8 mouse cellular contexts compared by ENCODE assay signal in the genomic region with DNA sequence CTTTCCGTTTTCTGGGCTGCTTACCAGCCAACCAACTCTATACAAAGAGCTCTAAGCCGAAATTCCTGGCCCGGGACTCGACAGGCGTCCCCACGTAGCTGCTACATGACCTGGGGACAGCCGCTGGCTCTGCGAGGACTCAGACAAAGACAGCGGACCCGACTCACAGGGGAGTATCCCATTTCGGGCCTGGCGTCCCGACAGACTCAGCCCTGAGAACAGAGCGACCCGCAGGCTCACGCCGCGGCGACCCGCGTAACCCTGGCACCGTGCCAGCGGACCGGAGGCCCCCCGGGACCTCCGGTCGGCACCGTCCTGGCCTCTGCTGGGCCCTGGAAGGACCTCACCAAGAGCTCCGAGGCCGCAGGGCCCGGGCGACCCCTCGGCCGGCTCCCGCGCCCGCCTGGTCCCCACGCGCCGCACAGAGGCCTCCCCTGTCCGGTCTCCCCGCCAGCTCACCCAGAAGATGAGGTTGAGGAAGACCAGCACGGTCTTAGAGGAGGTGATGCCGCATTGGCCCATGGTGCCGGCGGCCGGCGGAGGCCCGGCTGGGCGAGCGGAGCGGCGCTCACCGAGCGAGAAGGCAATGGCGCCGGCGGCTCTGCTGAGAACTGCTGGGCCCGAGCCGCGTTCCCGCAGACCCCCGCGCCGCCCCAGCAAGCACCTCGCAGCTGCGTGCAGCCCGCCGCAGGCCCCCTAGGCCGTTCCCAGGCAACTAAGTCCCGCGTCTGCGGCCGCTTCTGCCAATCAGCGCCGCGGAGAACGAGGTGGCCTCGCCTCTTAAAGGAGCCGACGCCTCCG. TPM values are rescaled to one million over a fixed set of nuclear protein-coding genes. Genes with fewer than 3 reads are reported as not detected.
DNase-seq lines count a peak whose midpoint lies in the region; ATAC-seq lines count a peak whose summit lies in the region.

No protein-coding gene starts in this region.

- H3K36me3 ChIP-seq in forebrain, embryonic 15.5 days: no peaks in the 10 kb centered on the region
- H3K36me3 ChIP-seq in neural tube, embryonic 15.5 days: no peaks in the 10 kb centered on the region

- under 1% methylated on average over 82 of the region's 82 CpGs for WGBS in forebrain, embryonic 15.5 days
- under 1% methylated on average over 76 of the region's 82 CpGs for WGBS in neural tube, embryonic 15.5 days

- peak overlapping the region; percentile 95 for H3K27ac ChIP-seq in forebrain, embryonic 15.5 days (replicated peaks)
- peak overlapping the region; percentile 96 for H3K27ac ChIP-seq in neural tube, embryonic 15.5 days (replicated peaks)

- ATAC-seq in forebrain, embryonic 15.5 days (replicated peaks): peak; percentile 99
- peak; percentile 98 for ATAC-seq in neural tube, embryonic 15.5 days (ENCODE audit: low FRiP score)

- H3K9ac ChIP-seq in forebrain, embryonic 15.5 days (replicated peaks): peak overlapping the region; percentile 97
- peak overlapping the region; percentile 99 for H3K9ac ChIP-seq in neural tube, embryonic 15.5 days (replicated peaks)

- H3K27me3 ChIP-seq in forebrain, embryonic 15.5 days: no peaks in the 10 kb centered on the region
- no peaks in the 10 kb centered on the region for H3K27me3 ChIP-seq in neural tube, embryonic 15.5 days (replicated peaks)

- no peaks in the 10 kb centered on the region for H3K9me3 ChIP-seq in forebrain, embryonic 15.5 days
- H3K9me3 ChIP-seq in neural tube, embryonic 15.5 days (replicated peaks): no peaks in the 10 kb centered on the region

- intact Hi-C loops in heart, postnatal 25 days (cut with DNase I): no loop called here

- DNase-seq in ES-CJ7 (ENCODE audit: low read depth, low spot score): peak; percentile 79
- DNase-seq in cerebellum, adult 11 months: peak; percentile 87
- DNase-seq in heart, postnatal 25 days (ENCODE audit: low spot score): peak; percentile 81
- peak; percentile 91 to 95 for DNase-seq in layer of hippocampus, adult 18-20 months (ENCODE audit: low spot score in 2 of 2)
- peak; percentile 83 to 85 for DNase-seq in lung, adult 18-20 months
- peak; percentile 91 for DNase-seq in testis, postnatal 10 days (ENCODE audit: low spot score)

- H3K4me2 ChIP-seq in forebrain, embryonic 15.5 days (replicated peaks): peak overlapping the region; percentile 59
- peak overlapping the region; percentile 68 for H3K4me2 ChIP-seq in neural tube, embryonic 15.5 days

- H3K4me1 ChIP-seq in forebrain, embryonic 15.5 days: peaks cover 37% of the 10 kb centered on the region
- H3K4me1 ChIP-seq in neural tube, embryonic 15.5 days: peaks cover 28% of the 10 kb centered on the region

- peak overlapping the region; percentile 76 for H3K4me3 ChIP-seq in forebrain, embryonic 15.5 days
- peak overlapping the region; percentile 71 for H3K4me3 ChIP-seq in neural tube, embryonic 15.5 days (replicated peaks)

RNA-seq across cellular contexts. Expression of gene Tspan3, which starts 4.7 kb away (rescaled TPM):
- 511 and 552 TPM in 2 replicates for polyA plus RNA-seq in forebrain, embryonic 15.5 days (2015; fragmentation: Nextera tagmentation; extraction: Ambion mirVana)
- 100 to 1,000 TPM; 184 to 203 TPM for total RNA-seq in heart, postnatal 25 days (2021)
- 100 to 1,000 TPM; 341 to 346 TPM for total RNA-seq in layer of hippocampus, adult 18-20 months (2021)
- polyA plus RNA-seq in neural tube, embryonic 15.5 days (2015; fragmentation: Nextera tagmentation; extraction: Ambion mirVana): 578 and 595 TPM in 2 replicates

Comparison
In these comparisons a context has a peak if more than half of its experiments do, and no peak if none do; other contexts are left out.
1. Peak in every context shown above with its lines: DNase-seq, ATAC-seq, H3K4me3 ChIP-seq and H3K27ac ChIP-seq.